Mouse (Mus musculus): ENCODE measurements around the gene 4933406M09Rik.

Gene 4933406M09Rik

DNA sequence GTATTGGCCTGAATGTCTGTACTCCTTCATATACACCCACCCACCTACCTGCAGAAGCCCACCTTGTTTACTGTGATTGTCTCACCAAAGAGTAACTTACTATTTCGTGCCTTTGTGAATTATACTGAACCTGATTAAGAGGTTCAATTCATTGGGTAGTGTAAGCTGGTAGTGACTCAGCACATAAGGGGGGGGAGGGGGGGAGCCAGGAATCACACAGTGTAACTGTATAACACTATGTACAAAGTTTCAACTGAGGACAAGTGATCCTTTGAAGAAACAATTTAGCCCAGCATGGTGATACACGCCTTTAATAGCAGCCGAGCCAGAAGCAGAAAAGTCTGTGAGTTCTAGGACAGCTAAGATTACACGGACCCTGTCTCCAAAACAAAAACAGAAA, 47.7 kb downstream of the 4933406M09Rik start:
- DNase-seq (ENCODE audit: low read depth), result no peak

DNA sequence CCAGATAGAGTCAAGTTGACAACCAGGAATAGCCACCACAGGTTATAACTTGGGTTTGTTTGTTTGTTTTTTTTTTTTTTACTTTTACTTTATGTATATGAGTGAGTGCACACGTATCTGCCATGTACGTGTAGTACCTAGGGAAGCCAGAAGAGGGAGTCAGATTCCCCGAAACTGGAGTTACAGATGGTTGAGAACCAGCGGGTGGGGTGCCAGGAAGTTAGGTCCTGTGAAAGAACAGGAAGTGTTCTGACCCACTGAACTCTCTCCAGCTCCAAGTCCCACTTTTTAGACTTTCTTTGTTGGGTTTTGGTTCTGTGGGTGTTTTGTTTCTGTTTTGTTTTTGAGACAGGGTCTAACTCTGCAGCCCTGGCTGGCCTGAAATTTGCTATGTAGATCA, 49.7 kb downstream of the 4933406M09Rik start:
- DNase-seq (ENCODE audit: low read depth), result no peak

DNA sequence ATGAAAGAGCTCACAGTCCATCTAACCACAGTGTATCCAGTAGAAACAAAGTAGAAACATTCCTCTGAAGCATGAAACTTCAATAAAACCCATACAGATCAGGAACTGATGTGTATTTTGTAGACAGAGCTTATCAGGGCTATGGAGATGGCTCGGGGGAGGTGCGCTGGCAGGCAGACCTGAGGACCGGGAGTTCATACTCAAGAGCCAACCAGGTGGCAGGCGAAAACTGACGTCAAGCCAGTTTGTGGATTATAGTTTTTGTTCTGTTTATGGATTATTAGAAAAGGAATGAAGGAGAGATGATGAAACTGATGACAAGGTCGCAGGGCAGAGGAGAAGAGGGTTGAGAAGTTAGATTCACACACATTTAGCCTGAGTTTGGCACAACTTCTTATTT, 54.7 kb downstream of the 4933406M09Rik start:
- no peak for DNase-seq (ENCODE audit: low read depth)

Measured in fibroblast of lung, adult 2 months (primary cell).